Mouse (Mus musculus): ENCODE results near the gene Clta. TPM values are rescaled to one million over a fixed set of nuclear protein-coding genes. Genes with fewer than 3 reads are reported as not detected.

Gene Clta
- polyA plus RNA-seq, 1 experiment from 2014 or later, result 237 TPM

- no peak for ATAC-seq (ENCODE audit: insufficient number of reproducible peaks, insufficient read depth, low FRiP score, low read depth)
- 75% methylated on average over 7 of the region's 7 CpGs for WGBS
- Histone ChIP-seq H3K27ac (ENCODE audit: low read length) (peak overlapping the region; percentile 52; the same call in 1 of the 2 replicates), H3K4me1 (ENCODE audit: control insufficient read depth, insufficient read depth, low read length) (peaks cover 22% of the 10 kb centered on the region; the same call in 1 of the 2 replicates), H3K9me3 (ENCODE audit: control insufficient read depth, low read depth, low read length) (no peaks in the 10 kb centered on the region), H3K4me2 (replicated peaks; ENCODE audit: low read depth, low read length) (no peak overlapping the region), H3K27me3 (ENCODE audit: control insufficient read depth, insufficient read depth, low read length) (no peaks in the 10 kb centered on the region), H3K4me3 (ENCODE audit: low read depth, low read length) (no peak overlapping the region), H3K36me3 (ENCODE audit: control insufficient read depth, insufficient read depth, low read length) (no peaks in the 10 kb centered on the region; the same call in 1 of the 2 replicates), H3K9ac (replicated peaks; ENCODE audit: low read depth, low read length) (no peak overlapping the region)
Measured at GRCm38 (mm10) chr4:43965856-43966535, 38.3 kb upstream of the Clta start.

- H3K4me3 ChIP-seq (ENCODE audit: low read depth, low read length), result no peak overlapping the region
- no peak overlapping the region for H3K9ac ChIP-seq (replicated peaks; ENCODE audit: low read depth, low read length)
- no peaks in the 10 kb centered on the region for H3K9me3 ChIP-seq (ENCODE audit: control insufficient read depth, low read depth, low read length)
- H3K4me1 ChIP-seq (ENCODE audit: control insufficient read depth, insufficient read depth, low read length), result peaks cover 37% of the 10 kb centered on the region
- ATAC-seq (ENCODE audit: insufficient number of reproducible peaks, insufficient read depth, low FRiP score, low read depth), result no peak
- 41% methylated on average over 13 of the region's 13 CpGs for WGBS
- no peak overlapping the region for H3K4me2 ChIP-seq (replicated peaks; ENCODE audit: low read depth, low read length)
- H3K27ac ChIP-seq (ENCODE audit: low read length), result peak overlapping the region; percentile 67
- no peaks in the 10 kb centered on the region for H3K27me3 ChIP-seq (ENCODE audit: control insufficient read depth, insufficient read depth, low read length)
- no peaks in the 10 kb centered on the region; the same call in 1 of the 2 replicates for H3K36me3 ChIP-seq (ENCODE audit: control insufficient read depth, insufficient read depth, low read length)
Measured at GRCm38 (mm10) chr4:43968650-43969049, 35.6 kb upstream of the Clta start.

- Histone ChIP-seq H3K9me3 (ENCODE audit: control insufficient read depth, low read depth, low read length) (no peaks in the 10 kb centered on the region), H3K9ac (replicated peaks; ENCODE audit: low read depth, low read length) (peak overlapping the region; percentile 21; the same call in 1 of the 2 replicates), H3K4me1 (ENCODE audit: control insufficient read depth, insufficient read depth, low read length) (peaks cover 37% of the 10 kb centered on the region), H3K4me2 (replicated peaks; ENCODE audit: low read depth, low read length) (no peak overlapping the region), H3K27ac (ENCODE audit: low read length) (0 out of 2 replicates have a peak overlapping the region, but pooled peaks have one; percentile 11), H3K36me3 (ENCODE audit: control insufficient read depth, insufficient read depth, low read length) (no peaks in the 10 kb centered on the region; the same call in 1 of the 2 replicates), H3K4me3 (ENCODE audit: low read depth, low read length) (no peak overlapping the region), H3K27me3 (ENCODE audit: control insufficient read depth, insufficient read depth, low read length) (no peaks in the 10 kb centered on the region)
- ATAC-seq (ENCODE audit: insufficient number of reproducible peaks, insufficient read depth, low FRiP score, low read depth), result no peak
- WGBS, result 17% methylated on average over 4 of the region's 4 CpGs
Measured at GRCm38 (mm10) chr4:43969373-43969772, 34.9 kb upstream of the Clta start.

GRCm38 (mm10) chr4:43970393-43971330, 33.6 kb upstream of the Clta start:
- no peak overlapping the region for H3K27ac ChIP-seq (ENCODE audit: low read length)
- peaks cover 31% of the 10 kb centered on the region for H3K4me1 ChIP-seq (ENCODE audit: control insufficient read depth, insufficient read depth, low read length)
- 87% methylated on average over 20 of the region's 20 CpGs for WGBS
- no peaks in the 10 kb centered on the region; the same call in 1 of the 2 replicates for H3K36me3 ChIP-seq (ENCODE audit: control insufficient read depth, insufficient read depth, low read length)
- H3K27me3 ChIP-seq (ENCODE audit: control insufficient read depth, insufficient read depth, low read length), result no peaks in the 10 kb centered on the region
- no peaks in the 10 kb centered on the region for H3K9me3 ChIP-seq (ENCODE audit: control insufficient read depth, low read depth, low read length)
- no peak for ATAC-seq (ENCODE audit: insufficient number of reproducible peaks, insufficient read depth, low FRiP score, low read depth)
- H3K4me2 ChIP-seq (replicated peaks; ENCODE audit: low read depth, low read length), result no peak overlapping the region
- H3K4me3 ChIP-seq (ENCODE audit: low read depth, low read length), result no peak overlapping the region
- no peak overlapping the region for H3K9ac ChIP-seq (replicated peaks; ENCODE audit: low read depth, low read length)

- 0 out of 2 replicates have a peak, but pooled peaks have one; percentile 1 for ATAC-seq (ENCODE audit: insufficient number of reproducible peaks, insufficient read depth, low FRiP score, low read depth)
- peak overlapping the region; percentile 52; the same call in 1 of the 2 replicates for H3K27ac ChIP-seq (ENCODE audit: low read length)
- no peak overlapping the region for H3K9ac ChIP-seq (replicated peaks; ENCODE audit: low read depth, low read length)
- 0 out of 2 replicates have a peak overlapping the region, but pooled peaks have one; percentile 8 for H3K4me2 ChIP-seq (replicated peaks; ENCODE audit: low read depth, low read length)
- no peaks in the 10 kb centered on the region; the same call in 1 of the 2 replicates for H3K36me3 ChIP-seq (ENCODE audit: control insufficient read depth, insufficient read depth, low read length)
- H3K27me3 ChIP-seq (ENCODE audit: control insufficient read depth, insufficient read depth, low read length), result no peaks in the 10 kb centered on the region
- no peaks in the 10 kb centered on the region for H3K9me3 ChIP-seq (ENCODE audit: control insufficient read depth, low read depth, low read length)
- H3K4me1 ChIP-seq (ENCODE audit: control insufficient read depth, insufficient read depth, low read length), result peaks cover 33% of the 10 kb centered on the region
- 59% methylated on average over 9 of the region's 9 CpGs for WGBS
- H3K4me3 ChIP-seq (ENCODE audit: low read depth, low read length), result no peak overlapping the region
Measured at GRCm38 (mm10) chr4:43971541-43972136, 32.6 kb upstream of the Clta start.

GRCm38 (mm10) chr4:43972137-43972591, 32.1 kb upstream of the Clta start:
- Histone ChIP-seq H3K36me3 (ENCODE audit: control insufficient read depth, insufficient read depth, low read length) (no peaks in the 10 kb centered on the region; the same call in 1 of the 2 replicates), H3K4me3 (ENCODE audit: low read depth, low read length) (no peak overlapping the region), H3K9ac (replicated peaks; ENCODE audit: low read depth, low read length) (no peak overlapping the region), H3K9me3 (ENCODE audit: control insufficient read depth, low read depth, low read length) (no peaks in the 10 kb centered on the region), H3K27me3 (ENCODE audit: control insufficient read depth, insufficient read depth, low read length) (no peaks in the 10 kb centered on the region), H3K4me1 (ENCODE audit: control insufficient read depth, insufficient read depth, low read length) (peaks cover 33% of the 10 kb centered on the region), H3K4me2 (replicated peaks; ENCODE audit: low read depth, low read length) (0 out of 2 replicates have a peak overlapping the region, but pooled peaks have one; percentile 8), H3K27ac (ENCODE audit: low read length) (peak overlapping the region; percentile 52; the same call in 1 of the 2 replicates)
- WGBS, result 3% methylated on average over 8 of the region's 8 CpGs
- peak; percentile 53; the same call in 1 of the 2 replicates for ATAC-seq (ENCODE audit: insufficient number of reproducible peaks, insufficient read depth, low FRiP score, low read depth)

GRCm38 (mm10) chr4:43973526-43973981, 30.7 kb upstream of the Clta start:
- H3K9ac ChIP-seq (replicated peaks; ENCODE audit: low read depth, low read length), result no peak overlapping the region
- H3K4me2 ChIP-seq (replicated peaks; ENCODE audit: low read depth, low read length), result no peak overlapping the region
- no peaks in the 10 kb centered on the region for H3K27me3 ChIP-seq (ENCODE audit: control insufficient read depth, insufficient read depth, low read length)
- H3K9me3 ChIP-seq (ENCODE audit: control insufficient read depth, low read depth, low read length), result no peaks in the 10 kb centered on the region
- no peak overlapping the region for H3K4me3 ChIP-seq (ENCODE audit: low read depth, low read length)
- H3K4me1 ChIP-seq (ENCODE audit: control insufficient read depth, insufficient read depth, low read length), result peaks cover 28% of the 10 kb centered on the region
- no peak overlapping the region for H3K27ac ChIP-seq (ENCODE audit: low read length)
- WGBS, result 49% methylated on average over 4 of the region's 4 CpGs
- no peaks in the 10 kb centered on the region; the same call in 1 of the 2 replicates for H3K36me3 ChIP-seq (ENCODE audit: control insufficient read depth, insufficient read depth, low read length)
- no peak for ATAC-seq (ENCODE audit: insufficient number of reproducible peaks, insufficient read depth, low FRiP score, low read depth)

Data from stomach, embryonic 14.5 days (tissue).